Mouse (Mus musculus) forebrain, postnatal 0 days (tissue): ENCODE measurements at regions not wholly inside any gene's neighbourhood (a gene's known extent, or its start where the extent isn't known, plus 50 kb on each side); places are given as distances from the start of the nearest gene placed in this dataset.

Experiments used
- ATAC-seq: fragments of 200-750 bp; cut with Nextera tagmentation; 2 replicates; pipeline ENCODE4 v1.8.0; 2017; ENCODE audit warnings: mild to moderate bottlenecking, moderate library complexity
- DNase-seq: peaks from one replicate; pipeline ENCODE4 v3.0.0-alpha.2; 2015
- H3K27ac ChIP-seq: fragments of 300-500 bp; sonication (generic); 2 replicates; pipeline ENCODE4 v1.5.1; 2014; ENCODE audit warnings: low read depth, mild to moderate bottlenecking, antibody characterized with exemption, low read length, moderate library complexity, mixed read lengths
- H3K27me3 ChIP-seq: fragments of 300-500 bp; sonication (generic); 2 replicates; pipeline ENCODE4 v1.6.1; 2014; ENCODE audit warnings: mild to moderate bottlenecking, low read length, mixed read lengths; ENCODE audit not compliant: insufficient read depth
- H3K36me3 ChIP-seq: fragments of 300-500 bp; sonication (generic); 2 replicates; pipeline ENCODE4 v1.6.1; 2014; ENCODE audit warnings: mild to moderate bottlenecking, moderate library complexity; ENCODE audit not compliant: insufficient read depth
- H3K4me1 ChIP-seq: fragments of 300-500 bp; sonication (generic); 2 replicates; pipeline ENCODE4 v1.6.1; 2014; ENCODE audit warnings: antibody characterized with exemption; ENCODE audit not compliant: insufficient read depth
- H3K4me2 ChIP-seq: fragments of 300-500 bp; sonication (generic); 2 replicates; pipeline ENCODE4 v1.6.1; 2014; ENCODE audit warnings: low read depth, mild to moderate bottlenecking, moderate library complexity
- H3K4me3 ChIP-seq: fragments of 300-500 bp; sonication (generic); 2 replicates; pipeline ENCODE4 v1.5.1; 2014; ENCODE audit warnings: low read depth, low read length, mixed read lengths
- H3K9ac ChIP-seq: fragments of 300-500 bp; sonication (generic); 2 replicates; pipeline ENCODE4 v1.6.1; 2014; ENCODE audit warnings: mild to moderate bottlenecking
- H3K9me3 ChIP-seq: fragments of 300-500 bp; sonication (generic); 2 replicates; pipeline ENCODE4 v1.6.1; 2016; ENCODE audit warnings: low read length
- CTCF ChIP-seq: sonication (generic); IDR thresholded peaks from 2 replicates; pipeline ENCODE4 v1.5.1; 2016; ENCODE audit warnings: antibody characterized with exemption, control low read depth, low read depth
- WGBS: fragments of 180-500 bp; shearing (Covaris S2); extraction: QIAGEN DNeasy Blood & Tissue Kit; methylation state at CpG from one replicate; pipeline ENCODE4 v1.1.7; 2014; 5-methylcytosine and 5-hydroxymethylcytosine counted together

DNA sequence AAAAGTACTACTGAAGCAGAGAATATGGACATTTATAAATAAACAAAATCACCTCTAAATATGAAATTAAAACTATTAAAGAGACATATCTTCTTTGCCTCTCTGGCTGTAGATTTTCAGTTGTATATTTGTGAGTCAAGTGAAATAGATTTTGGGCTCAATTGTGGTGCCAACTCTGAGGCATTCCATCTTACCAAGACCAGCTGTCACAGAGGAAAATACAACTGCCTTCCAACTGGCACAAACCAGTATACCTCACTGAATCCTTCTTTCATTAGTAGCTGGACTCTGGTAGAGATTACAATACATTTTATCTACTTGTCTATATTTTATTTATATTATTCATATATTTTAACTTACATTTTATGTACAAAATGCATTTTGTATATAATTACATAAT is 72.7 kb upstream of the Sgcd start:
- DNase-seq (peak; percentile 8), ATAC-seq (no peak)
- Histone ChIP-seq H3K4me2 (no peak overlapping the region), H3K27me3 (no peaks in the 10 kb centered on the region), H3K9me3 (no peaks in the 10 kb centered on the region), H3K4me1 (no peaks in the 10 kb centered on the region), H3K27ac (no peak overlapping the region), H3K9ac (no peak overlapping the region), H3K36me3 (no peaks in the 10 kb centered on the region), H3K4me3 (no peak overlapping the region)
- TF ChIP-seq CTCF = no peak

DNA sequence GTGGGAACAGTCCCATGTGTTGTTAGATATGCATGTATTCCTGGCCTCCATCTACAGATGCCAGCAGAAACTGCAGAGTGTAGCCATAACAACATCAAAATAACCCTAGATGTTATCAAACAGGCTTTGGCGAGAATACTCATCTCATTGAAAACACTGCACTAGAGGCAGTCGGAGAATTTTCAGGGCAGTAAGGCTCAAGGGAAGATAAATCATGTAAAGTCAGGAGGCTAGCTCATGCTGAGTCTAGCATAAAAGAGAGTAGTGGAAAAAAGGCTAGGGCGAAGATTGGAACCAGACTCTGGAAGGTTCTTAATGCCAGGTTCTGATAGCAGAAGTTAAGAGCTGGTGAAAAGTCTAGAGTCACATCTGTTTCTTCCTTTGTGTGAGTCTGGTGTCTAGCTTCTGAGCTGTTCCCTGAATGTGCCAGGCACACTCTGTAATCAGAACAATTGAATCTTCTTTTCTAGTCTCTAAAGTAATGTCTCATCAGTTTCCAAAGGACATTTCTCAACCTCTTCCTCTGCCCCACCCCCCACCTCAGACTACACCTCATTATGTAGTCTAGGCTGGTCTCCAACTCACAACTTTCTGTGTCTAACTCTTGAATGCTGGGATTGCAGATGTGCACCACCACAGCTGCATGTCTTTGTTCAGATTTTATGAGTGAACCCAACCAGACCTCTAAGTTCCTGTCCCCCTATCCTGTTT is 62.5 kb upstream of the Sgcd start:
- no peak overlapping the region for H3K9ac ChIP-seq
- no peak overlapping the region for H3K4me3 ChIP-seq
- no peaks in the 10 kb centered on the region for H3K27me3 ChIP-seq
- ATAC-seq (peak; percentile 25; the same call in 1 of the 2 replicates), DNase-seq (peak; percentile 10)
- no peaks in the 10 kb centered on the region for H3K9me3 ChIP-seq
- no peak overlapping the region for H3K27ac ChIP-seq
- no peaks in the 10 kb centered on the region for H3K4me1 ChIP-seq
- TF ChIP-seq CTCF = no peak
- H3K36me3 ChIP-seq = no peaks in the 10 kb centered on the region
- no peak overlapping the region for H3K4me2 ChIP-seq
- WGBS = 75% methylated on average over 3 of the region's 3 CpGs

DNA sequence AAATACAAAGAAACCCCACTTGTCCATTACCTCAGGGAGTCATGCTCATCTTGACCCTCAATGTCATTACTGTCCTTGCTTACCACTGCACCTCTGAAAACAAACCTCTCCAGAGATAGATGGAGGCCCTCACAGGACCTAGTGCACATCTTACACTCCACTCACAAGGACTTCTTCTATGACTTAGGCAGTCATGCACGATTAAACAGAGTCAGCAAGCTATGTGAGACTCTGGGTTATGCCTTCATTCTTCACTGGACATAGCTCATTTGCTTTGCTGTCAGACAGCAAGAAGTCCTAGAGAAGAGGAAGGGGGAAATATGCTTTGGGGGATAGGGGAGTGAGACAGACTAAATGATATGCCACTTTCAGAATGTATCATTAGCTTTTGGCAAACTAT is 59.5 kb upstream of the Sgcd start:
- no peaks in the 10 kb centered on the region for H3K27me3 ChIP-seq
- H3K4me1 ChIP-seq = no peaks in the 10 kb centered on the region
- H3K9ac ChIP-seq = no peak overlapping the region
- no peak overlapping the region for H3K27ac ChIP-seq
- DNase-seq (no peak), ATAC-seq (no peak)
- no peaks in the 10 kb centered on the region for H3K9me3 ChIP-seq
- no peak for TF ChIP-seq CTCF
- 97% methylated on average over 1 of the region's 1 CpGs for WGBS
- no peaks in the 10 kb centered on the region for H3K36me3 ChIP-seq
- no peak overlapping the region for H3K4me2 ChIP-seq
- no peak overlapping the region for H3K4me3 ChIP-seq
